Mouse (Mus musculus): Measurements from ENCODE around the gene Tdrd6. TPM values are rescaled to one million over a fixed set of nuclear protein-coding genes. Genes with fewer than 3 reads are reported as not detected.

The Tdrd6 gene
- polyA plus RNA-seq, 1 experiment, result not detected

GRCm38 (mm10) chr17:43629026-43629495 is 1.0 kb downstream of the Tdrd6 start:
- Histone ChIP-seq H3K9me3 (ENCODE audit: control insufficient read depth, low read length) (peaks cover 16% of the 10 kb centered on the region), H3K27me3 (ENCODE audit: control insufficient read depth) (peaks cover 34% of the 10 kb centered on the region), H3K36me3 (ENCODE audit: control insufficient read depth) (no peaks in the 10 kb centered on the region), H3K4me3 (replicated peaks) (no peak overlapping the region), H3K4me1 (ENCODE audit: control insufficient read depth) (no peaks in the 10 kb centered on the region)
- TF ChIP-seq TAL1 (IDR thresholded peaks at IDR 0.05; ENCODE audit: low read length), result no peak

GRCm38 (mm10) chr17:43628246-43628645 is 1.9 kb downstream of the Tdrd6 start:
- H3K27me3 ChIP-seq (ENCODE audit: control insufficient read depth), result peaks cover 34% of the 10 kb centered on the region
- H3K36me3 ChIP-seq (ENCODE audit: control insufficient read depth), result no peaks in the 10 kb centered on the region
- no peak overlapping the region for H3K4me3 ChIP-seq (replicated peaks)
- no peaks in the 10 kb centered on the region for H3K4me1 ChIP-seq (ENCODE audit: control insufficient read depth)
- peaks cover 16% of the 10 kb centered on the region for H3K9me3 ChIP-seq (ENCODE audit: control insufficient read depth, low read length)
- no peak for TF ChIP-seq GATA1 (IDR thresholded peaks at IDR 0.05; ENCODE audit: low read length)
- no peak for TF ChIP-seq TAL1 (IDR thresholded peaks at IDR 0.05; ENCODE audit: low read length)

- Histone ChIP-seq H3K4me1 (ENCODE audit: control insufficient read depth) (no peaks in the 10 kb centered on the region), H3K27me3 (ENCODE audit: control insufficient read depth) (no peaks in the 10 kb centered on the region), H3K36me3 (ENCODE audit: control insufficient read depth) (no peaks in the 10 kb centered on the region), H3K4me3 (replicated peaks) (no peak overlapping the region), H3K9me3 (ENCODE audit: control insufficient read depth, low read length) (peaks cover 10% of the 10 kb centered on the region; the same call in 1 of the 2 replicates)
- TF ChIP-seq GATA1 (IDR thresholded peaks at IDR 0.05; ENCODE audit: low read length), result no peak
- TF ChIP-seq TAL1 (IDR thresholded peaks at IDR 0.05; ENCODE audit: low read length), result no peak
Observed at GRCm38 (mm10) chr17:43622076-43622475, 8.0 kb downstream of the Tdrd6 start.

GRCm38 (mm10) chr17:43619156-43619555 is 10.9 kb downstream of the Tdrd6 start:
- TF ChIP-seq GATA1 (IDR thresholded peaks at IDR 0.05; ENCODE audit: low read length) (no peak), TAL1 (IDR thresholded peaks at IDR 0.05; ENCODE audit: low read length) (no peak)

GRCm38 (mm10) chr17:43612221-43612620 is 17.9 kb downstream of the Tdrd6 start:
- TF ChIP-seq GATA1 (IDR thresholded peaks at IDR 0.05; ENCODE audit: low read length) (no peak), TAL1 (IDR thresholded peaks at IDR 0.05; ENCODE audit: low read length) (no peak)

More at GRCm38 (mm10) chr17:43619156-43619555, 10.9 kb downstream of the Tdrd6 start:
- Histone ChIP-seq H3K36me3 (ENCODE audit: control insufficient read depth) (no peaks in the 10 kb centered on the region), H3K27me3 (ENCODE audit: control insufficient read depth) (no peaks in the 10 kb centered on the region), H3K4me3 (replicated peaks) (no peak overlapping the region), H3K4me1 (ENCODE audit: control insufficient read depth) (no peaks in the 10 kb centered on the region), H3K9me3 (ENCODE audit: control insufficient read depth, low read length) (no peaks in the 10 kb centered on the region; the same call in 1 of the 2 replicates)

GRCm38 (mm10) chr17:43611586-43611985 is 18.5 kb downstream of the Tdrd6 start:
- H3K4me1 ChIP-seq (ENCODE audit: control insufficient read depth), result no peaks in the 10 kb centered on the region
- H3K27me3 ChIP-seq (ENCODE audit: control insufficient read depth), result no peaks in the 10 kb centered on the region
- no peaks in the 10 kb centered on the region for H3K9me3 ChIP-seq (ENCODE audit: control insufficient read depth, low read length)
- H3K4me3 ChIP-seq (replicated peaks), result no peak overlapping the region
- TF ChIP-seq GATA1 (IDR thresholded peaks at IDR 0.05; ENCODE audit: low read length) (no peak), TAL1 (IDR thresholded peaks at IDR 0.05; ENCODE audit: low read length) (no peak)
- H3K36me3 ChIP-seq (ENCODE audit: control insufficient read depth), result no peaks in the 10 kb centered on the region

More at GRCm38 (mm10) chr17:43612221-43612620, 17.9 kb downstream of the Tdrd6 start:
- Histone ChIP-seq H3K4me3 (replicated peaks) (no peak overlapping the region), H3K27me3 (ENCODE audit: control insufficient read depth) (no peaks in the 10 kb centered on the region), H3K36me3 (ENCODE audit: control insufficient read depth) (no peaks in the 10 kb centered on the region), H3K9me3 (ENCODE audit: control insufficient read depth, low read length) (no peaks in the 10 kb centered on the region), H3K4me1 (ENCODE audit: control insufficient read depth) (no peaks in the 10 kb centered on the region)

GRCm38 (mm10) chr17:43606704-43607103 is 23.4 kb downstream of the Tdrd6 start:
- no peak for TF ChIP-seq GATA1 (IDR thresholded peaks at IDR 0.05; ENCODE audit: low read length)
- TF ChIP-seq TAL1 (IDR thresholded peaks at IDR 0.05; ENCODE audit: low read length), result no peak
- H3K36me3 ChIP-seq (ENCODE audit: control insufficient read depth), result no peaks in the 10 kb centered on the region
- H3K4me3 ChIP-seq (replicated peaks), result no peak overlapping the region
- H3K9me3 ChIP-seq (ENCODE audit: control insufficient read depth, low read length), result no peaks in the 10 kb centered on the region
- no peaks in the 10 kb centered on the region for H3K4me1 ChIP-seq (ENCODE audit: control insufficient read depth)
- H3K27me3 ChIP-seq (ENCODE audit: control insufficient read depth), result no peaks in the 10 kb centered on the region

- no peaks in the 10 kb centered on the region for H3K27me3 ChIP-seq (ENCODE audit: control insufficient read depth)
- H3K4me1 ChIP-seq (ENCODE audit: control insufficient read depth), result no peaks in the 10 kb centered on the region
- H3K4me3 ChIP-seq (replicated peaks), result no peak overlapping the region
- peaks cover 6% of the 10 kb centered on the region for H3K9me3 ChIP-seq (ENCODE audit: control insufficient read depth, low read length)
- no peaks in the 10 kb centered on the region for H3K36me3 ChIP-seq (ENCODE audit: control insufficient read depth)
- no peak for TF ChIP-seq GATA1 (IDR thresholded peaks at IDR 0.05; ENCODE audit: low read length)
- TF ChIP-seq TAL1 (IDR thresholded peaks at IDR 0.05; ENCODE audit: low read length), result no peak
Observed at GRCm38 (mm10) chr17:43598706-43599105, 31.4 kb downstream of the Tdrd6 start.

GRCm38 (mm10) chr17:43597742-43598141 is 32.4 kb downstream of the Tdrd6 start:
- Histone ChIP-seq H3K9me3 (ENCODE audit: control insufficient read depth, low read length) (peaks cover 6% of the 10 kb centered on the region), H3K4me3 (replicated peaks) (no peak overlapping the region), H3K4me1 (ENCODE audit: control insufficient read depth) (no peaks in the 10 kb centered on the region), H3K27me3 (ENCODE audit: control insufficient read depth) (no peaks in the 10 kb centered on the region), H3K36me3 (ENCODE audit: control insufficient read depth) (no peaks in the 10 kb centered on the region)
- TF ChIP-seq GATA1 (IDR thresholded peaks at IDR 0.05; ENCODE audit: low read length) (no peak), TAL1 (IDR thresholded peaks at IDR 0.05; ENCODE audit: low read length) (no peak)

Measured in erythroblast, embryonic 14.5 days (primary cell).